Mouse (Mus musculus): ENCODE data around the gene 4930544G11Rik. TPM values are rescaled to one million over a fixed set of nuclear protein-coding genes. Genes with fewer than 3 reads are reported as not detected.

Gene 4930544G11Rik
- polyA plus RNA-seq, 2 experiments: not detected

DNA sequence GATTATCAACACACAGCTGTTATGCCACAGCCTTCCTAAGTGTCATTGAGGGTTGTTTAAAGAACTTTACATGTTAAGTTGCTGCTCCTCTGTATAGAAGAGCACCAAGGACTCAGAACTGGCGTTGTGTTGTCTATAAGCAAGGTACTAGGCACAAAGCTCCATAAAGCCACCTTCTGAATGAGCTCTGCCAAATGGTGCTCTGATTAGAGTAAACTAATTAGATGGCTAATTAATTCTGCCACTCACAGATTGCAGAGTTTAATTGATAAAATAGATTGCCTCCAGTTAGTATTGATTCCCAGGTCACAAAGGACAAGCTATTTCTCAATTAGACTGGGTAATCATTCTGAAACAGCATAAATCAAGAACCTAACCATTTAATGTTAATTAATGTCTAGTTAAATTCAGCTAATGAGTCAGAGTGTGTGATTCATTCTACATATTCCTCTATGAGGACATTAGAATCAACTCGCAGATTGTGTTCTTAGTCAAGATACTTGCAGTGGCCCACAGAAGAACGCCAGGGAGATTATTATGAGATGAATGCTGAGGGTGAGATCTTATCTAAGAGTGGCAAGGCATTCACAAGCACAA lies 26.6 kb upstream of the 4930544G11Rik start:
- Histone ChIP-seq H3K4me1 (replicated peaks; ENCODE audit: control insufficient read depth in 2 of 2, insufficient read depth in 2 of 2, low read length in 1 of 2) (no peaks in the 10 kb centered on the region), H3K4me2 (ENCODE audit: low read depth) (no peak overlapping the region), H3K4me3 (ENCODE audit: insufficient read depth in 1 of 2, low read depth in 2 of 2, low read length in 2 of 2) (no peak overlapping the region), H3K27me3 (ENCODE audit: control insufficient read depth, insufficient read depth, low read length) (no peaks in the 10 kb centered on the region), H3K9ac (replicated peaks) (no peak overlapping the region), H3K36me3 (replicated peaks; ENCODE audit: control insufficient read depth, insufficient read depth, low read depth) (no peaks in the 10 kb centered on the region), H3K27ac (no peak overlapping the region), H3K9me3 (ENCODE audit: control insufficient read depth, low read length) (no peaks in the 10 kb centered on the region)
- TF ChIP-seq EP300 (IDR thresholded peaks at IDR 0.05; ENCODE audit: low read depth): no peak
- no peak for TF ChIP-seq CTCF (IDR thresholded peaks at IDR 0.05; ENCODE audit: low read depth)
- WGBS (ENCODE audit: insufficient replicate concordance): 62% methylated on average over 3 of the region's 3 CpGs
- ATAC-seq (ENCODE audit: insufficient read depth) (no peak), DNase-seq (ENCODE audit: low read depth in 3 of 3, low spot score in 3 of 3) (no peak)

GRCm38 (mm10) chr6:65930523-65930922 lies 21.9 kb upstream of the 4930544G11Rik start:
- Histone ChIP-seq H3K36me3 (replicated peaks; ENCODE audit: control insufficient read depth, insufficient read depth, low read depth) (no peaks in the 10 kb centered on the region), H3K27ac (no peak overlapping the region), H3K9ac (replicated peaks) (no peak overlapping the region), H3K4me3 (ENCODE audit: insufficient read depth in 1 of 2, low read depth in 2 of 2, low read length in 2 of 2) (no peak overlapping the region), H3K4me1 (replicated peaks; ENCODE audit: control insufficient read depth in 2 of 2, insufficient read depth in 2 of 2, low read length in 1 of 2) (no peaks in the 10 kb centered on the region), H3K27me3 (ENCODE audit: control insufficient read depth, insufficient read depth, low read length) (no peaks in the 10 kb centered on the region), H3K9me3 (ENCODE audit: control insufficient read depth, low read length) (no peaks in the 10 kb centered on the region), H3K4me2 (ENCODE audit: low read depth) (no peak overlapping the region)
- TF ChIP-seq EP300 (IDR thresholded peaks at IDR 0.05; ENCODE audit: low read depth) (no peak), CTCF (IDR thresholded peaks at IDR 0.05; ENCODE audit: low read depth) (no peak)
- no peak for ATAC-seq (ENCODE audit: insufficient read depth)
- no peak for DNase-seq (ENCODE audit: low read depth in 3 of 3, low spot score in 3 of 3)
- 64% methylated on average over 1 of the region's 1 CpGs for WGBS (ENCODE audit: insufficient replicate concordance)

- TF ChIP-seq EP300 (IDR thresholded peaks at IDR 0.05; ENCODE audit: low read depth) (no peak), CTCF (IDR thresholded peaks at IDR 0.05; ENCODE audit: low read depth) (no peak)
- H3K27ac ChIP-seq: no peak overlapping the region
- H3K4me1 ChIP-seq (replicated peaks; ENCODE audit: control insufficient read depth in 2 of 2, insufficient read depth in 2 of 2, low read length in 1 of 2): no peaks in the 10 kb centered on the region
- no peak overlapping the region for H3K4me3 ChIP-seq (ENCODE audit: insufficient read depth in 1 of 2, low read depth in 2 of 2, low read length in 2 of 2)
- 70% methylated on average over 1 of the region's 1 CpGs for WGBS (ENCODE audit: insufficient replicate concordance)
- no peaks in the 10 kb centered on the region for H3K36me3 ChIP-seq (replicated peaks; ENCODE audit: control insufficient read depth, insufficient read depth, low read depth)
- H3K9ac ChIP-seq (replicated peaks): no peak overlapping the region
- no peak overlapping the region for H3K4me2 ChIP-seq (ENCODE audit: low read depth)
- no peaks in the 10 kb centered on the region for H3K27me3 ChIP-seq (ENCODE audit: control insufficient read depth, insufficient read depth, low read length)
- no peak for DNase-seq (ENCODE audit: low read depth in 3 of 3, low spot score in 3 of 3)
- ATAC-seq (ENCODE audit: insufficient read depth): no peak
- H3K9me3 ChIP-seq (ENCODE audit: control insufficient read depth, low read length): no peaks in the 10 kb centered on the region
These were observed 19.6 kb upstream of the 4930544G11Rik start for GRCm38 (mm10) chr6:65932776-65933175.

GRCm38 (mm10) chr6:65933177-65933576 lies 19.2 kb upstream of the 4930544G11Rik start:
- WGBS (ENCODE audit: insufficient replicate concordance): 62% methylated on average over 4 of the region's 4 CpGs
- no peak for DNase-seq (ENCODE audit: low read depth in 3 of 3, low spot score in 3 of 3)

GRCm38 (mm10) chr6:65935566-65936281 lies 16.7 kb upstream of the 4930544G11Rik start:
- DNase-seq (ENCODE audit: low read depth in 3 of 3, low spot score in 3 of 3): no peak
- H3K4me3 ChIP-seq (ENCODE audit: insufficient read depth in 1 of 2, low read depth in 2 of 2, low read length in 2 of 2): no peak overlapping the region
- H3K9ac ChIP-seq (replicated peaks): no peak overlapping the region
- H3K4me1 ChIP-seq (replicated peaks; ENCODE audit: control insufficient read depth in 2 of 2, insufficient read depth in 2 of 2, low read length in 1 of 2): no peaks in the 10 kb centered on the region
- 72% methylated on average over 7 of the region's 7 CpGs for WGBS (ENCODE audit: insufficient replicate concordance)
- no peaks in the 10 kb centered on the region for H3K9me3 ChIP-seq (ENCODE audit: control insufficient read depth, low read length)
- H3K36me3 ChIP-seq (replicated peaks; ENCODE audit: control insufficient read depth, insufficient read depth, low read depth): no peaks in the 10 kb centered on the region
- H3K27ac ChIP-seq: no peak overlapping the region
- ATAC-seq (ENCODE audit: insufficient read depth): no peak
- no peak for TF ChIP-seq CTCF (IDR thresholded peaks at IDR 0.05; ENCODE audit: low read depth)
- TF ChIP-seq EP300 (IDR thresholded peaks at IDR 0.05; ENCODE audit: low read depth): no peak
- H3K4me2 ChIP-seq (ENCODE audit: low read depth): no peak overlapping the region
- no peaks in the 10 kb centered on the region for H3K27me3 ChIP-seq (ENCODE audit: control insufficient read depth, insufficient read depth, low read length)

More at GRCm38 (mm10) chr6:65933177-65933576, 19.2 kb upstream of the 4930544G11Rik start:
- Histone ChIP-seq H3K27me3 (ENCODE audit: control insufficient read depth, insufficient read depth, low read length) (no peaks in the 10 kb centered on the region), H3K4me2 (ENCODE audit: low read depth) (no peak overlapping the region), H3K9me3 (ENCODE audit: control insufficient read depth, low read length) (no peaks in the 10 kb centered on the region), H3K4me1 (replicated peaks; ENCODE audit: control insufficient read depth in 2 of 2, insufficient read depth in 2 of 2, low read length in 1 of 2) (no peaks in the 10 kb centered on the region), H3K9ac (replicated peaks) (no peak overlapping the region), H3K4me3 (ENCODE audit: insufficient read depth in 1 of 2, low read depth in 2 of 2, low read length in 2 of 2) (no peak overlapping the region), H3K36me3 (replicated peaks; ENCODE audit: control insufficient read depth, insufficient read depth, low read depth) (no peaks in the 10 kb centered on the region), H3K27ac (no peak overlapping the region)
- no peak for TF ChIP-seq EP300 (IDR thresholded peaks at IDR 0.05; ENCODE audit: low read depth)
- no peak for TF ChIP-seq CTCF (IDR thresholded peaks at IDR 0.05; ENCODE audit: low read depth)
- ATAC-seq (ENCODE audit: insufficient read depth): no peak

All from liver, embryonic 14.5 days (tissue).